Mouse (Mus musculus): ENCODE measurements around the gene Tmed5.
"Not testable (repeated sequence)": the region's sequence is repeated elsewhere in the genome, so short reads cannot be mapped to it uniquely, and the experiment has no call there.

Tmed5 gene

GRCm38 (mm10) chr5:108132441-108133243 lies at the start of gene Tmed5, which contains the start of gene Ccdc18:
Tmed5 (minus strand) TSS chr5:108132620.
Ccdc18 (plus strand) TSS chr5:108132875.
- peak; percentile 99 for DNase-seq

DNA sequence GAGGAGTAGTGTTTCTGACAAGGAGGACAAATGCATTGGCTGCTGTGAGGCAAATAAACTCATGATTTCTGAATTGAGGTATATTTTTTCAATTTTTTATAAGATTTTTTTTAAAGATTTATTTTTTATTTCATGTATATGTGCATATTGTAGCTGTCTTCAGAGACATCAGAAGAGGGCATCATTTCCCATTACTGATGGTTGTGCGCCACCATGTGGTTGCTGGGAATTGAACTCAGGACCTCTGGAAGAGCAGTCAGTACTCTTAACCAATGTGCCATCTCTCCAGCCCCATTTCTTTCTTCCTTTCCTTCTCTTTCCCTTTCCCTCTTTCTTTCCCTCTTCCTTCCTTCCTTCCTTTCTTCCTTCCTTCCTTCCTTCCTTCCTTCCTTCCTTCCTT lies 31.3 kb upstream of the Tmed5 start:
- DNase-seq: peak; percentile 27

GRCm38 (mm10) chr5:108160796-108161195 lies 28.4 kb upstream of the Tmed5 start:
- no peak for DNase-seq

DNA sequence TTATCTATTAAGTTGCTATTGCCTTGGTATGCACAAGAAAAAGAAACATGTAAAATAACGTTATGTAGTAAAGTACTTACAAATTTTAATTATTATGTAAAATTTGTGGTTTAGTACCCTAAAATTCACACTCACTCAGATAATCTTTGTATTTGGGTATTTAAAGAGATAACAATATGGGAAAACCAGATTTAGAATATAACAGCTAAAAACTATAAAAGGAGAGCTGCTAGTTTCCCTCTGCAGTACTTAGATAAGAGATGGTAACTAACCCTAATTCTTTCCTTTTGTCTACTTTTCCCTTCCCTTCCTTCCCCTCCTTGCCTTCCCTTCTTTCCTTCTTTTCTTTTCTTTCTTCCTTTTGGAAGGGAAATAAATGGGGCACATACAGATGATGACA lies 20.2 kb upstream of the Tmed5 start:
- no peak for DNase-seq

DNA sequence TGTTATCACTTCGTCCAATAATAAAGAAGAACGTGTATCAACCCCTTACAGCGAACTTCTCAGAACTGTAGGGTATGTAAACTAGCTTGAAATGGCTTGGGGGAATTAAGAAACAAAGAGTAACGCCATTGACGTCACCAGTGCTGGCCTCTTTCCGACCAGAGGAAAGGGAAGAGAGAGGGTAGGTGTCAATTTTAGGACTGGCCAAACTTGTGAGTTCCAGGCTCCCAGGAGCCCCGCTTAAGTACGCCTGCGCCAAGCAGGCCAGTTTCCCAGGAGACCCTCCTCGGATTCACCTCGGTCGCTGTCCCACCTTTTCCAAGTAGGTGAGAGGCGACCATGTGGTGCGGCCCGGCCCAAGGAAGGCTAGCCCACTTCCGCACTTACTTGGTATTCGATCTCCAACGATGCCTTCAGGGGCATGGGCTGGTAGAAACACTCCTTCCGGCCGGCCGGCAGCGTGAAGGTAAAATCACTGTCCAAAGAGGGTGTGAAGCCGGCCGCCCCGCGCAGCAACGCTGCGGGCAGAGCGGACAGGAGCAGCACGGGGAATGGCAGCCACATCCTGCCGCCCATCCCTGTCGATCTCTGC lies 475 bp downstream of the Tmed5 start:
- DNase-seq: peak; percentile 65

- no peak for DNase-seq
These were observed 12.1 kb downstream of the Tmed5 start for GRCm38 (mm10) chr5:108120221-108120900.

DNA sequence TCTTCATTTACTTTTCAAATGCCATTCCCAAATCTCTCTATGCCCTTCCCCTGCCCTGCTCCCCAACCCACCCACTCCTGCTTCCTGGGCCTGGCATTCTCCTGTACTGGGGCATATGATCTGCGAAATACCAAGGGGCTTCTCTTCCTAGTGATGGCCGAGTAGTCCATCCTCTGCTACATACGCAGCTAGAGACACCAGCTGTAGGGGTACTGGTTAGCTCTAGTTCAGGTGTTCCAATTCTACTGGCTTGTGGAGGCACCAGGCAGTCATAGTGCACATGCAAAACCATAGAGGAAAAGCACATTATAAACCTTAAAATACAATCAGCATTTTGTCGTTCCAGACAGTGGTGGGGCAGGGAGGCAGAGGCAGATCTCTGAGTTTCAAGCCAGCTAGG lies 14.7 kb downstream of the Tmed5 start:
- DNase-seq: no peak

GRCm38 (mm10) chr5:108109346-108109745 lies 23.1 kb downstream of the Tmed5 start:
- no peak for DNase-seq

GRCm38 (mm10) chr5:108104306-108104705 lies 28.1 kb downstream of the Tmed5 start:
- no peak for DNase-seq

GRCm38 (mm10) chr5:108100196-108100595 lies 32.2 kb downstream of the Tmed5 start:
- DNase-seq: no peak

GRCm38 (mm10) chr5:108097676-108098075 lies 34.7 kb downstream of the Tmed5 start:
- no peak for DNase-seq

DNA sequence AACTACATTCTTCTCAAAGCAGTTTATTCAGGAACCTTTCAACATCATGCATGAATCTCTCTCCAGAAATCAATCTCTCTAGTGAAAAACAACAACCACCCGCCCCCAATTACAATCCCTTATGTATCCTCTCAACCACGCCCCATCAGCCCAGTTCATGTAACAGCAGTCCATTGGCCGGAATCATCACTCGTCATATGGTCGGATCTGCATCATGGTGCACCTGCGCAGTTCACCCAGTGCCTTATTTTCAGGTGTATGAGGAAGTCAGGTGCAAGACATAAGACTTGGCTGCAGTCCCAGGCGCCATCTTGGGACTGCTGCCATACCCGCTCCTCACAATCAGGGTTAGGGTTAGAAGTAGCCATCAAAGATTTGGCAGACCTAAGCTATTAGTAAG lies 39.7 kb downstream of the Tmed5 start:
- DNase-seq: not testable (repeated sequence)

GRCm38 (mm10) chr5:108085440-108085839 lies 47.0 kb downstream of the Tmed5 start:
- no peak for DNase-seq

DNA sequence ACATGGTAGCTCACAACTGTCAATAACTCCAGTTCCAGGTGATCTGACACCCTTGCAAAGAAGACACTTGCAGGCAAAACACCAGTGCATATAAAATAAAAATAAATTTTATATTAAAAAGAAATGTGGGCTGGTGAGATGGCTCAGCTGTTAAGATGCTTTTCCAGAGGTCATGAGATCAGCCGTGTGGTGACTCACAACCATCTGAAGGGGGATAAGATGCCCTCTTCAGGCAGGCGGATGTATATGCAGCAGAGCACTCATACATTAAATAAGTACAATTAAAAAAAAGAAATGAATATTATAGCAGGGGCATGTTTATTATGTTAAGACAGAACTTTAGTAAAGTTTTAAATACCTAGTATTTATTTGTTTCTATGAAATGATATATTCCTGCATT lies 50.0 kb downstream of the Tmed5 start:
- peak; percentile 34 for DNase-seq

GRCm38 (mm10) chr5:108079603-108080002 lies 52.8 kb downstream of the Tmed5 start:
- no peak for DNase-seq

- DNase-seq: no peak
These were observed 55.4 kb downstream of the Tmed5 start for GRCm38 (mm10) chr5:108076833-108077540.

DNA sequence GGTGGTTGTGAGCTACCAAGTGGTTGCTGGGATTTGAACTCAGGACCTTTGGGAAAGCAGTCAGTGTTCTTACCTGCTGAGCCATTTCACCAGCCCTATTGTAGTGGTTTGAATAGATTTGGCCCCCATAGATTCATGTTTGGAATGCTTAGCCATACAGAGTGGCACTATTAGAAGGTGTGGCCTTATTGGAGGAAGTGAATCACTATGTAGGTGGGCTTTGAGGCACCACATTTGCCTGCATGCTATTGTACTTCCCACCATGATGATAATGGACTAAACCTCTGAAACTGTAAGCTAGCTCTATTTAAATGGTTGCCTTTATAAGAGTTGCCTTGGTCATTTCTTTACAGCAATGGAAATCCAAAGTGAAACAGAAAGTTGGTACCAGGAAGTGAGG lies 56.2 kb downstream of the Tmed5 start:
- DNase-seq: no peak

DNA sequence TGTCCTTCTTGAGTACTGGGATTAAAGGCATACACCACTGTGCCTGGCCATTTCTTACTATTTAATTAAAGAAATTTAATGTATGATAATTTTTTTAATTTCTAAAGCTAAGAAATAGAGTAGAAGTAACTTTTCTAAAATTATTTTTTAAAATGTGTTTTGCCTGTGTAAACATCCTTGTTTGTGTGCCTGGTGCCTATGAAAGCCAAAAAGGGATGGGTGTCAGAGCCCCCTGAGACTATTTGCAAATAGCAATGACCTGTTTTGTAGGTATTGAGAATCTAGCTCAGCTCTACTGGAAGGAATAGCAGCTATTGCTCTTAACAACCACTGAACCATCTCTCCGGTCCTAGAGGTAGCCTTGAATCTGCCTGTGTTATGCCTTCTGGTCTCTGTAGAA lies 60.1 kb downstream of the Tmed5 start:
- no peak for DNase-seq

DNA sequence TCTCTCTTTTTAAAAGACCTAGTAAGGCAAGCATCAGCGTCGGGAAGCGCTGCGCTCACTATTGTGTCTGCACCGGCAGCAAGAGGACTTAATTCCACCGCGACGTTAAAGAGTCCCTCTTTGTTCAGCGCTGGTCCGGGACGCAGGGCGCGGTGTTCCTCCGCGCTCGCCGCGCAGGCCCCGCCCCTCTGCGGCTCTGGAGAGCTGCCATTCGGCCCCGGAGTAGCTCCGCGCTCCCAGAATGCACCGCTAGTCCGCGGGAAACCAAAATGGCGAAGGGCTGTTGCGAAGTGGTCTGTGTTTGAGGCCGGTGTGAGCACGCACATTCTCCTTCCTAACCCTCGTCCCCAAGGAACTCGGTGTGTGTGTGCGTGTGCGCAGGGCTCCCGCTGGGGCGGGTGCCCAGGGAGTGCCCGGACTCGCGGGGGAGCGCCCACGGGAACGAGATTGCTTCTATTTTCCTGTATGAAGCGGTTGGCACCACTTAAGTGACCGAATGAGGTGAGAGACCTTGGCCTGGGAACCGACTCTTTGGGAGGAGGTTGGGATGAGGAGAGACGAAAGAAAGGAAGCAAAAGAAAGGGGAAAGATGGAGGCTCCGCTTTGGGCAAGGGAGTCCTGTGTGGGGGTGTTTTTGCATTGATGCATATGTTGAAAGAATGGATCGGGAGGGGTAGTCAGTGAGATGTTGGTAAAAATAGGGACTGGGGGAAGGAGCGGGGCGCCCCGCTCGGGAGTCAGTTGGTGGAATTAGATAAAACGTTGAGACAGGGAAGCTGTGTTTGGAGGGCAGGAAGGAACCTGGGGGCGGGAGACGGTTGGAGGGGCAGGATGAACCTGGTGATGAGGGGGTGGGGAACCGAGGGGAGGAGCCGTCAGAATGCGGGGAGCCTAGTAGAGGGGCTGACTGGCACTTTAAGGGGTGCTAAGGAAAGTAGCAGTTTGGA lies 66.7 kb downstream of the Tmed5 start, which contains the start of gene Mtf2:
Gene Mtf2 (plus strand): TSS at position 210 of the 947 bp plus-strand sequence.
- peak; percentile 99 for DNase-seq

DNA sequence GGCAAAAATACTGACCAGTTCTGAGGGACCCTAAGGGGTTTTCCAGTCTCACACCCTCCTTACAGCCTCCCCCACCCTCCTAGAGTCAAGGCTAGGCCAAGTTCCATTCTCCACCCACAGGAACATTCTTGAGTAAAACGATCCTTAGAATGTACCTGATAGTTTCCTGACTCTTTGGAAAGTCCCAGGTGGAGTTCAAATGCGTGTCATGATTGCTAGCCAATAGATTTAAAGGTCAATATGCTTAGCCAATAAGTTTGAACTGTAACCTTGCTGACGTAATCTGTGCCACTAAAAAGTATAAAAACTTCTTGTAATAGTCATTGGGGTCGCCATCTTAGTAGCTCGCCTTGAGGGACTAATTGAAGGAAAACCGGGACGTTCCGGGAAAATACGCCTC lies 72.0 kb downstream of the Tmed5 start:
- no peak for DNase-seq

All from embryo, embryonic 11 days (tissue).